Mouse (Mus musculus) hindbrain, embryonic 15.5 days (tissue): ENCODE data around the gene Fkbp14. TPM values are rescaled to one million over a fixed set of nuclear protein-coding genes. Genes with fewer than 3 reads are reported as not detected.

ENCODE experiments used
- ATAC-seq: fragments of 200-750 bp; cut with Nextera tagmentation; 2 replicates; pipeline ENCODE4 v1.8.0; 2017; ENCODE audit warnings: low read depth, moderate number of reproducible peaks, moderate TSS enrichment; ENCODE audit not compliant: low FRiP score
- H3K27ac ChIP-seq: fragments of 300-500 bp; sonication (generic); replicated peaks from 2 replicates; pipeline ENCODE4 v1.5.1; 2015; ENCODE audit warnings: mild to moderate bottlenecking, inconsistent platforms
- H3K27me3 ChIP-seq: fragments of 300-500 bp; sonication (generic); 2 replicates; pipeline ENCODE4 v1.6.1; 2015; ENCODE audit warnings: control low read depth, inconsistent platforms
- H3K36me3 ChIP-seq: fragments of 300-500 bp; sonication (generic); 2 replicates; pipeline ENCODE4 v1.6.1; 2015; ENCODE audit warnings: control low read depth, inconsistent platforms
- H3K4me1 ChIP-seq: fragments of 300-500 bp; sonication (generic); replicated peaks from 2 replicates; pipeline ENCODE4 v1.6.1; 2015; ENCODE audit warnings: control low read depth, inconsistent platforms
- H3K4me2 ChIP-seq: fragments of 300-500 bp; sonication (generic); 2 replicates; pipeline ENCODE4 v1.6.1; 2015; ENCODE audit warnings: moderate library complexity, mild to moderate bottlenecking, inconsistent platforms
- H3K4me3 ChIP-seq: fragments of 300-500 bp; sonication (generic); 2 replicates; pipeline ENCODE4 v1.5.1; 2015; ENCODE audit warnings: mild to moderate bottlenecking, inconsistent platforms
- H3K9ac ChIP-seq: fragments of 300-500 bp; sonication (generic); 2 replicates; pipeline ENCODE4 v1.6.1; 2015; ENCODE audit warnings: inconsistent platforms
- H3K9me3 ChIP-seq: fragments of 300-500 bp; sonication (generic); 2 replicates; pipeline ENCODE4 v1.6.1; 2016; ENCODE audit warnings: control low read depth, inconsistent platforms
- WGBS: fragments of 180-500 bp; shearing (Covaris S2); methylation state at CpG from one replicate; pipeline ENCODE4 v1.1.7; 2015; 5-methylcytosine and 5-hydroxymethylcytosine counted together
- polyA plus RNA-seq: library from polyadenylated mRNA; unstranded; fragments of >200 nt; fragmentation: Nextera tagmentation; extraction: Ambion mirVana; gene quantifications from 2 replicates; pipeline ENCODE4 v1.2.1, GENCODE M21; 2015

The Fkbp14 gene
- polyA plus RNA-seq, 1 experiment from 2014 or later: 9.2 TPM

GRCm38 (mm10) chr6:54538773-54539173, 58.3 kb downstream of the Fkbp14 start:
- Histone ChIP-seq H3K9ac (no peak overlapping the region), H3K27ac (no peak overlapping the region), H3K27me3 (no peaks in the 10 kb centered on the region), H3K36me3 (peaks cover 9% of the 10 kb centered on the region), H3K4me1 (peaks cover 20% of the 10 kb centered on the region), H3K4me3 (no peak overlapping the region), H3K4me2 (no peak overlapping the region), H3K9me3 (no peaks in the 10 kb centered on the region)
- ATAC-seq: no peak
- WGBS: 7% methylated on average over 3 of the region's 3 CpGs

DNA sequence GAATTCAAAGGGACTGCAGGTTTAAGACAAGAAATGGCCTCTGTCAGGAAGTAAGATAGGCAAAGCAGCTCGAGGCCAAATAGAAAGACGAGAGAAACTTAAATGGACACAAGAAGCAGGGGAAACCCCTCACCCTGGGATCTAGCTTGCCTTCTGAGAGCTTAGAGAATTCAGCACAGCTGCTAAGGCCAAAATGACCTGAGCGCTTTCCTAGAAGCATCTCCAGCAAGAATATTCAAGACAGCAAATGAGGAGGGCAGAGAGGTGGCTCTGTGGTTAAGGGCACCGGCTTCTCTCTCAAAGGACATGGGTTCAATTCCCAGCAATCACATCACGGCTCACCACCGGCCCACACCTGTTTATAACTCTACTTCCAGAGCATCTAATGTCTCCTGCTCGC, 60.1 kb downstream of the Fkbp14 start:
- no peak for ATAC-seq
- no peaks in the 10 kb centered on the region for H3K9me3 ChIP-seq
- H3K4me1 ChIP-seq: peaks cover 20% of the 10 kb centered on the region
- no peak overlapping the region for H3K4me3 ChIP-seq
- H3K27ac ChIP-seq: no peak overlapping the region
- no peak overlapping the region for H3K9ac ChIP-seq
- H3K4me2 ChIP-seq: no peak overlapping the region
- H3K27me3 ChIP-seq: no peaks in the 10 kb centered on the region
- WGBS: 88% methylated on average over 7 of the region's 7 CpGs
- no peaks in the 10 kb centered on the region for H3K36me3 ChIP-seq

DNA sequence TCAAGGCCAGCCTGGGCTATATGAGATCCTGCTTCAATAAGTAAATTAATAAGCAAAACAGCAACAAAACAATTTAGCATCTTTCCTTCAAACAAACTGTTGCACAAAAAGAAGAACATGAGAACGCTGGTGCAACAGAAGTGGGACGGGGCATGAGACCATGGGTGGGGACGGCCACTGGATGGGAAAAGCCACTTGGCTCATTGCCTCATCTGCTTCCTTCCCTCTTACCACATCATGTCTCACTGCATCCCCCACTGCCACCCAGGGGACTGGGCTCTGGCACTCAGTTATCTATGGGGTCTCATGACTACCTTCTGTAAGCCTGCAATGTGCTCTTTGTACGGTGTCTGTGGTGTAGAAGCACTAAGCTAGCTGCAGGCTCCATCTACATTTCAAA, 61.6 kb downstream of the Fkbp14 start:
- H3K27ac ChIP-seq: no peak overlapping the region
- no peak overlapping the region for H3K4me3 ChIP-seq
- H3K36me3 ChIP-seq: no peaks in the 10 kb centered on the region
- no peak overlapping the region for H3K9ac ChIP-seq
- H3K27me3 ChIP-seq: no peaks in the 10 kb centered on the region
- H3K4me1 ChIP-seq: peaks cover 27% of the 10 kb centered on the region
- no peak overlapping the region for H3K4me2 ChIP-seq
- no peaks in the 10 kb centered on the region for H3K9me3 ChIP-seq
- WGBS: 84% methylated on average over 4 of the region's 4 CpGs
- ATAC-seq: no peak

GRCm38 (mm10) chr6:54531048-54531481, 66.0 kb downstream of the Fkbp14 start:
- no peaks in the 10 kb centered on the region for H3K9me3 ChIP-seq
- no peak overlapping the region for H3K4me2 ChIP-seq
- WGBS: 42% methylated on average over 8 of the region's 8 CpGs
- peaks cover 8% of the 10 kb centered on the region for H3K4me1 ChIP-seq
- peak; percentile 75 for ATAC-seq
- no peak overlapping the region for H3K9ac ChIP-seq
- H3K27me3 ChIP-seq: no peaks in the 10 kb centered on the region
- H3K36me3 ChIP-seq: no peaks in the 10 kb centered on the region; the same call in 1 of the 2 replicates
- peak overlapping the region; percentile 66 for H3K27ac ChIP-seq
- H3K4me3 ChIP-seq: no peak overlapping the region

DNA sequence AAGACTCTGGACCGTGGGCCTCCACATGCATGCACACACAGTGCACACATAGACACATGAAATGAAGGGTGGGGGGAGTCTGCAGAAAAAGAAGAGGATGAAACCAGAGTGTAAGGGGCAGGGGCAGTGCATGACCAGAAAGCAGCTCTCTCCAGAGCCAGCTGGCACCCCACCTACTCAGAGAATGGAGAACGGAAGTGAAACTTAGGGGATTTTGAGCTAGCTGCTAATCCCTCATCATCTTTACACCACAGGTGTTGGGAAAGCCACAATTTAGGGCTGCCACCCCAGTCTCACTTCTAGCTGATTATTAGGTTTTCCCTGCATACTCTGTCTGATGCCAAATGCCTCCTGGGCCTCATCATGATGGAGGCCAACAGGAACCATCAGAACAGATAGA, 66.9 kb downstream of the Fkbp14 start:
- H3K9ac ChIP-seq: no peak overlapping the region
- H3K27me3 ChIP-seq: no peaks in the 10 kb centered on the region
- ATAC-seq: no peak
- H3K27ac ChIP-seq: no peak overlapping the region
- peaks cover 8% of the 10 kb centered on the region for H3K4me1 ChIP-seq
- H3K4me3 ChIP-seq: no peak overlapping the region
- WGBS: 79% methylated on average over 2 of the region's 2 CpGs
- no peaks in the 10 kb centered on the region for H3K9me3 ChIP-seq
- peaks cover 4% of the 10 kb centered on the region for H3K36me3 ChIP-seq
- H3K4me2 ChIP-seq: no peak overlapping the region

- 96% methylated on average over 8 of the region's 8 CpGs for WGBS
Observed at GRCm38 (mm10) chr6:54528666-54529065, 68.4 kb downstream of the Fkbp14 start.

More at GRCm38 (mm10) chr6:54528666-54529065, 68.4 kb downstream of the Fkbp14 start:
- H3K9ac ChIP-seq: no peak overlapping the region
- H3K9me3 ChIP-seq: no peaks in the 10 kb centered on the region
- H3K27me3 ChIP-seq: no peaks in the 10 kb centered on the region
- no peak overlapping the region for H3K27ac ChIP-seq
- no peak for ATAC-seq
- no peak overlapping the region for H3K4me2 ChIP-seq
- peaks cover 8% of the 10 kb centered on the region for H3K4me1 ChIP-seq
- H3K36me3 ChIP-seq: peaks cover 9% of the 10 kb centered on the region
- no peak overlapping the region for H3K4me3 ChIP-seq

Other genes starting within 250 kb of the Fkbp14 start
- gene Wipf3, start 167.7 kb downstream of the Fkbp14 start, polyA plus RNA-seq: 2.4 and 3.2 TPM in 2 replicates
- 100 and 106 TPM in 2 replicates for gene Scrn1, start 30.8 kb downstream of the Fkbp14 start, polyA plus RNA-seq
- gene Plekha8, start 2.2 kb downstream of the Fkbp14 start, polyA plus RNA-seq: 7.9 TPM in 2 replicates
- gene Mturn, start 84.3 kb upstream of the Fkbp14 start, polyA plus RNA-seq: 89.1 and 89.7 TPM in 2 replicates
- 4.7 and 5.5 TPM in 2 replicates for gene Znrf2, start 219.6 kb upstream of the Fkbp14 start, polyA plus RNA-seq